Mouse (Mus musculus): ENCODE measurements around the gene Flad1.
"Not testable (repeated sequence)": the region's sequence is repeated elsewhere in the genome, so short reads cannot be mapped to it uniquely, and the experiment has no call there.

Gene Flad1

DNA sequence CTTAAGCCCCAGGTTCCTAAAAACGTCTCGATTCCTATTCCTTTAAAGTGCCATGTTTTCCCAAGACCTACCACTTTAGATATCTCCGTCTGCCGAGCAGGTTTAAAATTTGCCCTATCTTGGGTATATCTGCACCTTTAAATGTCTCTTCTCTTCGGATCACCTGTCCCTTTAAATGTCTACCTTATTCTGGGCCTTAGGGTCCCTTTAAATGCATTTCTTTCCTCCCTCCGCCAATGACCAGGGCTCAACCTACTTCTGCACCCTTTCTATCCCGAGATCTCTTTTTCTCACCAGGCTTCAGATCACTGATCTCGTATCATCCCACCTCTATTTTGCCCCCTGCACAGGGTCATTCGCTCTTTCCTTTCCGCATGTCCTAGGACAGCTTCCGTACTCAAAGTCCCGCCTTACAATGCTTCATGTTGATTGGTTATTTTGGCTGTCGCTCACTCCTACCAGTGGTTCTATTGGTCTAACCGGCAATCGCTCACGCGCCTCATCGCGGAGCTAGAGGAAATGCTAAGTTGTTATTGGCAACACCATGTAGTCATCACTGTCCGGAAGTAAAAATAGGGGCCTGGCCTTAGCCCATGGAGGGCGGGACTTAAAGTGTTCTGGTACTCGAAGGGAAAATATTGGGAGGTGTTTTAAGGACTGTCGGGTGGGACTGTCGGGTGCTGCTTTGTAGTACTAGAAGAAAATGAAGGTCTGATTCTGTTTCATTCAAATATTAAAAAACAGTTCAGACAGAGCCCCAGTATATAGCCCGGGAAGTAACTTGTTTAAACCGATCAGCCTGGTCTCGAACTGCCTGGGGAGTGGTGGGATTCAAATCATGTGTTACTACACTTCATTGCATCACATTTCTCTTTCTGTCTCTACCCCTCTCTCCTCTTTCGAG is at the start of gene Flad1:
Flad1 (minus strand) TSS at position 381 of the 904 bp plus-strand sequence.
- peak; percentile 95 for DNase-seq (ENCODE audit: inconsistent ontology term)

DNA sequence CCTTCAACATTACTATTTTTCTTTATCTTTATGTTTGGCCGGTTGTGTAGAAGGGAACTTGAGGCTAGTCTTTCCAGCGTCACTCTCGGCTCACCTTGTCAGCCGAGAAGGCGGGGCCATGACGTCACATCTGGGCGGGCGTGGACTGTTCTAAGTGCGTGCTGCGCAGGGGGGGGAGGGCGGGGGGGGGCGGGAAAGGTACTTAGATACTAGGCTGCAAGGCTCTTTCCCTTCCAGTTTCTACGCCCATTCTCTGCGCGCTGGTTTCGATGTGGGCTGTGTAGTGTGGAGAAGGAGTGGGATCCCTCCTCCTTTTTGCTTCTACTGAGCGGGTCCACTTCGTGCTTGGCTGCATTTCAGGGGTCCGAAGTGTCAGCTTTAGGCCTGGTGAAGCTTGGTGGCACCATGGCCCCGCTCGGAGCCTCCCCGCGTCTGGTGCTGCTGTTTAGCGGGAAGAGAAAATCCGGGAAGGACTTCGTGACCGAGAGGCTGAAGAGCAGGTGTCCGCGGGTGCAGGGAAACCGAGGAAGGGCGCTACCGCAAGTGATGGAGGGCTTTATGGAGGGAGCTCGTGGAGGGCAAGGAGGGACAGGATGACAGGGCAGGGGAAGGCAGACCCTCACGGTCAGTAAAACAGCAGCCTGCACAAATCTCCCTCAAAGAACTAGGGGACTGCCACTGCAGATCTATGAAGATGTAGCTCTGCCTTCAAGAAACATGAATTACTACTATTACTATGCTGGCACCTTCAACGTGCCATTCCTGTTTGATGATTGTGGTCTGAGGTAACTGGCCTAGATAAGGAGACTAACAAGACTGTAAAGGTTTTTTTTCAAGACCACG is 47.5 kb upstream of the Flad1 start:
- DNase-seq (ENCODE audit: inconsistent ontology term), result peak; percentile 91

DNA sequence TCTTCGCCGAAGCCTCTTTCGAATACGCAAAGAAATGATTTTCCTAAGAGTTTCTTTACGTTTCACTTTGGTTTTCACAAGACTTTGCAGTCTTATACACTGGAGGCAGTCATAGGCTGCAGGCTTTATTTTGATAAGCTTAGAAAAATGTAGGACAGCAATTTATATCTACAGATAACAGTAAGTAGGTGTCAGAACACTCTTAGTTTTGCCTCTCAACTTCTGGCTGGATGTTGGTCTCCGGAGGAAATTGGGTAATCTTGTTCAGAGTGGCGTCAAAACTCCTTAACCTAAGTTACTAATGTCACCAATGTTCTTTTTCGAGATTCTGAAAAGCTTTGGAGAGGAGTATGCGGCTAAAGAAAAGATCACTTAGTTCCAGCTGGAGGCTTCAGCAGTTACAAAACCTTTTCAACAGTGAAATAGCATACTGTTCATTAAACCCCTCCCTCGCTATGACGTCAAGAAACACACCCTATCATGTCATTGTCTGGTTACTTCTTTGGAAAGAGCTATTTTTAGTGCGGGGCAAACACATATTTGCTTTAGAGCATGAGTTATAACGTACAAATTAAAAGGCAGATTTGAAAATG is 46.8 kb upstream of the Flad1 start:
- no peak for DNase-seq (ENCODE audit: inconsistent ontology term)

DNA sequence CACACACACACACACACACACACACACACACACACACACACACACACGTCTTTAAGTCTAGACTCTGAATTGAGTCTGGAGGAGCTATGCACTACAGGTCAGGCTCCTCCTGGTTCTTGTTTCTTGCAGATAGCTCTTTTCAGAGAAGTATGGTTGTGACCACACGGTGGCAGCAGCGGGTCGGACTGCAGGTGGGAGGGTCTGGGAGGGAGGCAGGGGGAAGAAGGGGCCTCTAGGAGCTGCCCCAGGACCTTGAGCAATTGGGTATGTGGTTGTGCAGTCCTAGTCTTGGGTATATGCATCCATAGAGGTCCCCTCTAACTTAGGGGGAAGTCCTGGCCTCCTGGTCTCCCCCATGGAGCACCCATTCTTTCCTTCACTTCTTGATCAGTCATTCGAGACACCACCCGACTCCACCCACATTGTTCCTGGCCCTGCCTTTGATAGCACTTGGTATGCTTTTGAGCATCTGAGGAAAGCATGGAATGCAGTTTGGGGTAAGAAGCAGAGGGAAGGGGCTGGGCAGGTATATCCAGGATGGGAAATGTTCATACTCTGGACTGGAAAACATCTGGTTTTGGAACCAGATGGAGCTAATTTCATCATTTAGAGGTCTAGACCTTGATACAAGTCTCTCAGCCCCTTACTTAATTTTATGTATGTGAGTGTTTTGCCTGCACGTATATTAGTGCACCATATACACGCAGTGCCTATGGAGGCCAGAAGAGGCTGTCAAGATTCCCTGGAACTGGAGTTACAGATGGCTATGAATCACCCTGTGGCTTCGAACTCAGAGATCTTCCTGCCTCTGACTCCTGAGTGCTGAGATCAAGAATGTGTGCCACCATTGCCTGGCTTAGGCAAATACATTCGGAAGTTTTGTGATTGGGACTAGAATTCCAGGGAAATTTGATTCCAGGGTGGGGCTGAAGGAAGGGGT is 45.3 kb upstream of the Flad1 start:
- DNase-seq (ENCODE audit: inconsistent ontology term), result peak; percentile 61

DNA sequence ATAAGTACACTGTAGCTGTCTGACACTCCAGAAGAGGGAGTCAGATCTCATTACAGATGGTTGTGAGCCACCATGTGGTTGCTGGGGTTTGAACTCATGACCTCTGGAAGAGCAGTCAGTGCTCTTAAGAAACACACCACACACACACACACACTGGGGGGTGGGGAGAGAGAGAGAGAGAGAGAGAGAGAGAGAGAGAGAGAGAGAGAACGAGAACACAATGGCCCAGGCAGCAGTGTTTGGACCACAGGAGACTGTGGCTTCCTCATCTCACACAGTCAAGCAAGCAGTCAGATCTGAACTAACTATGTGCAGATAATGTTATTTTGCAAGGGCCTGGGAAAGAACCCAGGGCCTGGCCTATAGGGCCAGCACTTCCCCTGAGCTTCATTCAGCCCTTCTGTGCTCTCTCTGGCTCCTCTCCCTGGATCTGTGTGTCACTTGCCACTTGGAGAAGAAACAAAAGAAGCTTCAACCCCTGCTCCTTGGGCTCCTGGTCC is 44.2 kb upstream of the Flad1 start:
- DNase-seq (ENCODE audit: inconsistent ontology term), result no peak

DNA sequence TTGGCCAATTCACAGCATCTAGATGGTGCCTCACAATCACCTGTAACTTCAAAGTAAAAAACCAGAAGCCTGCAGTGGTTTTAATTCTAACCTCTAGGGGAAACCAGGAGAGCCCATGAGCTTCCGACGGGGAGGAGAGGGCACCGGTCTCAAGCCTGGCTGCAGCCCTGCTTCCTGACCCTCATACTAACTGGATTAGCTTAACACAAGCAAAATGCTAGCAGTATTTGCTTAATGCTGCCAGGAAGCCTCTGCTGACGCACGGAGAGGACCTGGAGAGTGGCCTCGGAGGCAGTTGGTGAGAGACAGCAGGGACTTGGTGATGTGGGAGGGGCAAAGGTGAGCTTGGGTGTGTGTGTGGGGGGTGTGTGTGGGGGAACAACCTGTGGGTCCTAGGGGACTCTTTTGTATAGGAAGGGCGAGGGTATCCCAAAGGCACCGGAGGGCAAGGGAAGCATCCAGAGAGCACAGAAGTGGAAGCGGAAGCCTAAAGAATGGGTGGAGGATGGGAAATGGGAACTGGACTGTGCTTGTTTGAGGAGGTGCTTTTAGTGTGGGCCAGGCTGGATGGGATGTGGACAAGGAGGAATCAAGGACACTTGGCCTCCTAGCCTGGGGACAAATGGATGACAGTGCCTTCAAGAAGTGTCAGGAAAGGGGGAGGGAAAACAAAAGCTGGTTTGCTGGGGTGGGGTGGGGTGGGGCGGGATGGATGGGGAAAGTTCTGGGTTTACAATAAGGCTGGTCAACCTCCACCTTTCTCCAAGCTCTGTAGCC is 42.9 kb upstream of the Flad1 start, which contains the start of gene Pmvk:
Pmvk (plus strand) TSS at position 141 of the 777 bp plus-strand sequence.
- DNase-seq (ENCODE audit: inconsistent ontology term), result no peak

DNA sequence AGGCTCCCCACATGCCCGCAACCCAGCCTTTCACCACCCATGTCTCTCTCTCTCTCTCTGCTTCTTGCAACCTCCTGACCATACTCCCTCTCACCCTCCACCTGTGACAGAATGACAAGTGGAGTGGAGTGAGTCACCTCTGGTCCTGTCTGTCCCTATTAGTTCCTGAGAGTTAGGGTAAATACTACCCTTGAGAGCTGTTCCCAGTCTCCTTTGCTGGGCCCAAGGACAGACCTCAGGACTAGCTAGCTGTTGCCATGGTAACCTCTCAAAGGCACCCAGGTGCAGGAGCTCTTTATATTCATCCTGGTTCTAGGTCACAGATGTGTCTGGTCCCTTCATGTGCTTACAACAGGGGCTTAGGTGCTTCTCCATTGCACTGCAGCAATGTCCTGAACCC is 40.2 kb upstream of the Flad1 start:
- no peak for DNase-seq (ENCODE audit: inconsistent ontology term)

DNA sequence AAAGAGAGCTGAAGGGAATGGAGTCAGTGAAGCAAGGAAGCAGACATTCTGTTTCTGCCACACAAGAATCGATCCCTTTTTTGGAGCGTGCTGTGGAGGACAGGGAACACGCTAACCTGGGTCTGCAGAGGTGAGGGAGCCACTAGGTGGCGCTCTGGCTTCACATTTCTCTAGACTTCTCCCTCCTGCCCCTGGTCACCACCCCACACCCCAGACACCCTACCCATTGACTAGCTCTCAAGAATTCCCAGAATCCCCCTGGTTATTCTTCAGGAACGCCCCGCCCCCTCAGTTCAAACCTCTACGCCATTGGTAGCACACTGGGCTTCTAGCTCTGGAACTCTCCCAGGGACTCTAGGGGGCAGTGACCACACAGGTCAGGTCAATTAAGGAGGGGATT is 37.9 kb upstream of the Flad1 start:
- DNase-seq (ENCODE audit: inconsistent ontology term), result peak; percentile 63

DNA sequence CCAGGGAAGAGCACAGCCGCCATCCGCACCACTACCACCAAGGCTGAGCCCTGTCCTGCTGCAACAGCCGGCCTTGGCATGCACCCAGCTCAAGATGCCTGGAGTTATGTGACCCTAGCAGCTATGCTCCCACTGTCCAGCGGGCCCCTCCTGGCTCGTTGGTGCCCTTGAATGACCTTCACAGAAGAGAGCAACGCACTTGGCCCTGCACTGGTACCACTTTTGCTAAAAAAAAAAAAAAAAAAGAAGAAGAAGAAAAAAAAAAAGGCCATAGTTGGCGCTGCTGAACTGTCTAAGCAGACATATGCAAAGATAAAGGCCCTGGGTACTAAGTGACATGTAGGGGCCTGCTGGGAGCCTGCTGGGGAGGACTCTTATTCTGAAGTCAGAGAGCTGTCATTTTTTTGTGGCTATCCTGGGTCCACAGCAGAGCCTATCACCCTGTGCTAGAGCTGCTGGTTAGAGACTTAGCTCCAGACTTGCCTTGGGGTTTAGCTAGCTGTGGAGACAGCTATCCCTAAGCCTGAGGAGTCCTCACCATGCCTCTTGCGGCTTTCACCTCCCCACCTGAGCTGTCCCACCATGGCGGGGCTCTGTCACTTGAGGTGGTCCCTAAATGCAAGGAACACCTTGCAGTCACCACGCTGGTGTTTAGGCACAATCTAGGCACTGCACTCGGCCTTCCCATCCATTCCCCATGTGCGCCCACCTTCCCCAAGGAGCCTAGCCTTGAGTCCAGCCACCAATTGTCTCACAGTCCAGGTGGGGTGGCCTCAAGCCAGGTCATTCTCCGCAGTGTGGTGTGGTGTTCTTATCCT is 37.3 kb upstream of the Flad1 start:
- DNase-seq (ENCODE audit: inconsistent ontology term), result peak; percentile 61

DNA sequence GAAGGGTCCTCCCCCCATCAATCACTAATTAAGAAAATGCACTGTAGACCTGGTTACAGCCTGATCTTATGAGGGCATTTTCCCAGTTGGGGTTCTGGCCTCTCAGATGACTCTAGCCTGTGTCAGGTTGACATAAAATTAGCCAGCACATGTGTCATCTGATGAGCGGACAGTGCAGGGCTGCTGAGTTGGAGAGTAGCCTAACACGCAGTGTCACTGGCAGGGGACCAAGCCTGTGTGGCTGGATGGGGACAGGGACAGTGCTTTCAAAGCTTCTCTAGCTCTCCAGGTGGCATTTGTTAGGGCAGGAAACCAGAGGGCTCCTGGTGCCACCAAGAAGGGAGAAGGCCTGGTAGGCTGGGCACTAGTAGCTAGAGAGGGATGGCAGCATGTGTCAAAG is 29.0 kb upstream of the Flad1 start:
- DNase-seq (ENCODE audit: inconsistent ontology term), result no peak

DNA sequence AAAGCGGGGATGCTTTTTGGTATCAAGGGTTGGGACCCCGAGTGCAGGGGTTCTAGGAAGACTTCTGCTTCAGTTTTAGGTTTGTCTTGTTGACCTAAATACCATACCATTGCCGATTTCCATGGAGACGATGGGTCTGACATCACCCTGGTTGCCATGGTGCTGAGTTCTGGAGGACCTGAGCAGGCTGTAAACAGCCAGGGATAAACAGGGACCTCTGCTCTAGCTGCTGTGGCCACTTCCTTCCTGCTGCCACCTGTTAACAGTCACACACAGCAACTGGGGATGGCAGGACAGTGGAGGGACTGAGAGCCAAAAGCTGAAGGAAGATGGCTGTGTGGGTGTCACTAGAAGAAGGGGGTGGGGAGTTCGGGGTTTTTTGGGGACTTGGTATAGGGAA is 25.6 kb upstream of the Flad1 start:
- peak; percentile 75 for DNase-seq (ENCODE audit: inconsistent ontology term)

DNA sequence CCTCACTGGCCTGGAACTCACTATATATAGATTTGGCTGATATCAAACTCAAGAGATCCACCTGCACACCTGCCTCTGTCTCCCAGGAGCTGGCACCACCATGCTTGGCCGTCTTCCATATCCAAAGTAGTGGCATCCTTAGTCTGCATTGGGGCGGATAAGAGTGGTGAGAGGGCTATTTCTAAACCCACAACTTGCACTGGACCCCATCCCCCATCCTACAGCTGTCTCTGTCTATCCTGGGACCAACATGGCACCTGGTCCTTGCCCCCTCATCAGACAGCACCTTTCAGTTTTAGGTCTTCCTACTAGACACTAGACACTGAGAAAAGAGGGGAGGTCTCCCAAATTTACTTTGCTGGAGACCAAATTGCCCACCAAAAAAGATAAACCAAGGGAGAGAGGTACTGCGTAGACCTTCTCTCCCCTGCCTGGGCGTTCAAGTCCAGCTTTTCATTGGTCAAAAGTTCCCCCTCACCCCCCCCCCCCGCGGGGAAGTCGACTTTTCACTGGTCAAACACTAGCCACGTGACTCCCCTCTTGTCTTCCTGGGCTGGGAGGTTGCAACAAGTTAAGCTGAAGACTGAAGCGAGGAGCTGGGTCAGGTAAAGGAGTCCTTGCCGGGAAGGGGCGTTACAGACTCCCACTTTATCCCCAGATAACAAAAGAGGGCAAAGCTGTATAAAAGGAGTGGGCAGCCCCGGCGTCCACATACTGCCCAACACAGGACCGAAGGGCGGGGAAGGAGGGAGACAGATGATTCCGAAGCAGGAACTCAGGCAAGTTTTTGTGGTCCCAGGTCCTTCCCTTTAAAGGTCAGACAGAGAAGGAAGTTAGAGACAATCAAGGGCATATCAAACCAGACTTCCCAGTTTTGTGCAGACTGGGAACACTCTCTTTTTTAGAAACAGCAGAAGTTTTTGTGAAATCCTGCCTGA is 24.8 kb upstream of the Flad1 start, which contains the start of gene Pbxip1:
Pbxip1 (plus strand) TSS at position 531 of the 938 bp plus-strand sequence.
- DNase-seq (ENCODE audit: inconsistent ontology term), result peak; percentile 95

DNA sequence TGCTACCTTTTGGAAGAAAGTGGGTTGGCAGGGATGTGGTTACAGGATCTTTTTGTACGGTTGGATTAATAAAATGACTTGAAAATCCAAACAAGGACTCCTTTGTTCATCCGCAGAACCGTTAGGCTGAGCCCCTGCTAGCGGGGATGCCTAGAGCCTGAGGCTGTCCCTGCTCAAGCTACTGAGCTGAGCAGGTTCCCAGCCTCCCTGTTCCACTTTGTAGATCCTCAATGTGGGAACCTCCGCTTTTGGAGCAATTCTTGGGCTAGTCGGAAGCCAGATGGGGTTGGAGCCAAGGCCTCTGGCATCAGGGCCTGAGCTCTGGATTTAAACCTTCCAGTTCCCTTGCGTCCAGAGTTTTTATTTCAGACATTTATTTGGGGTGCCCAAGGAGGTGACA is 23.4 kb upstream of the Flad1 start:
- DNase-seq (ENCODE audit: inconsistent ontology term), result peak; percentile 79

DNA sequence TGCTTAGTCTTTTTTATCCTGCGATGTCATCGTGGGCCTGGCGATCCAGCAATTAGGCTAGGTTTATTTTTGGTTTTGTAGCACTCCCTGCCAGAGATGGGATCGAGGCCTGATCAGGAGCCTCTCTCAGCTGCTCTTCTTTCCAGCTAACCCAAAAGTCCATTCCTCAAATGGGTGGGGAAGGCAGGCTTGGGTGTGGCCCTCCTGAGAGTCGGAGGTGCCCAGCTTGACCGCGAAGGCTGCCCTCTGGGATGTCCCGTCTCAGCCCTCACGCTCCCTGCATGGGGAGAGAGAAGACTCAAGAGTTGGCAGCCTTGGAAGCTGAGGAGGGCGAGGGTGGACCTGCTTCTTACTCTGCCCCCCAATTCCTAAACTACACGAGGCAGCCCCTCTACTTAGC is 22.9 kb upstream of the Flad1 start:
- DNase-seq (ENCODE audit: inconsistent ontology term), result no peak

DNA sequence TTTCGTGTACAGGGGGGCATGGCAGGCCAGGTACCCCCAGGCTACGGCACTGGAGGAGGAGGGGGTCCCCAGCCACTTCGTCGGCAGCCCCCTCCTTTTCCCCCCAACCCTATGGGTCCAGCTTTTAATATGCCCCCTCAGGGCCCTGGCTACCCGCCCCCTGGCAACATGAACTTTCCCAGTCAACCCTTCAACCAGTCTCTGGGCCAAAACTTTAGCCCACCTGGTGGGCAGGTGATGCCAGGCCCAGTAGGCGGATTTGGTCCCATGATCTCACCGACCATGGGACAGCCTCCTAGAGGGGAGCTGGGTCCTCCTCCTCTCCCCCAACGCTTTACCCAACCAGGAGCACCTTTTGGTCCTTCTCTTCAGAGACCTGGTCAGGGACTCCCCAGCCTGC is 20.9 kb upstream of the Flad1 start:
- DNase-seq (ENCODE audit: inconsistent ontology term), result no peak

DNA sequence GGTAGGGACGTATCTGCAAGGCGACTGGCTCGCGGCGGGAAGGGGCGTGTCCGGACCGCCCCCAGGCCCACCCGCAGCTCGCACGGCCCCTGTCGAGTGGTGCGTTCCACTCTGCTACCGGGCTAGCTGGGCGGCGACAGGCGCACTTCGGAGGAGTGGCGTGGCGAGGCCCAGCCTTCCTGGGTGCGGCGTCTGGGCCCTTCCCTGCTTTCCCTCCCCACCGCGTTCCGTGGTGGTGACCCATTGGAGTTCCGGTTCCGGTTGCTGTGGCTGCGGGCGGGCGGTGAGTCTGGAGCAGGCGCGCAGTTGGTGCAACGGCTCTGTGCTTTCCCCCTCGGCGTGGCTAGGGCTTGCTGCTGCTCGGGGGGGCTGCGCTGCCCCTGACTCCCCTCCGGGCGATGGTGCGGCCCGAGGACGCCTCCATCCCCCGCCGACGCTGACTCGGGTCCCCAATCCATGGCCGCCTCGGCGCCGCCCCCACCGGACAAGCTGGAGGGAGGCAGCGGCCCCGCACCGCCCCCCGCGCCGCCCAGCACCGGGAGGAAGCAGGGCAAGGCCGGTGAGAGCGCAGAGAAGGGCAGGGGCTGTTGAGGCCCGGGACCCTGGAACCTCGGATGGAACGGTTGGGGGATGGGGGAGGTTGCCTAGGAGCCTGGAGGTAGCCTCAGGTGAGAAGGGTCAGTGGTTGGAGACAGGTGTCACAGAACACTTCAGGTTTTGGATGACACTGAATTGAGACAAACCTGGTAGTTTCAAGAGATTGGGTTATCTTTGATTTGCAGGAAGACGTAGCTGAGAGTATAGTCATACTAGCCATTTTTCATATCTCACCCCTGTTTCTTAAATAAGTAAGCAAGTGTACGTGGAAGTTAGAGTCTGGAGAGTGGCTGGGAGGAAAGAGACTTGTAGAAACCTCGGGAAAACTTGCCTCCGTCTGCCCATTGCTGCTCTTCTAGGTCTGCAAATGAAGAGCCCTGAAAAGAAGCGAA is 18.8 kb upstream of the Flad1 start, which contains the start of gene Pygo2:
Pygo2 (plus strand) TSS at position 44 of the 989 bp plus-strand sequence.
- DNase-seq (ENCODE audit: inconsistent ontology term), result peak; percentile 98

DNA sequence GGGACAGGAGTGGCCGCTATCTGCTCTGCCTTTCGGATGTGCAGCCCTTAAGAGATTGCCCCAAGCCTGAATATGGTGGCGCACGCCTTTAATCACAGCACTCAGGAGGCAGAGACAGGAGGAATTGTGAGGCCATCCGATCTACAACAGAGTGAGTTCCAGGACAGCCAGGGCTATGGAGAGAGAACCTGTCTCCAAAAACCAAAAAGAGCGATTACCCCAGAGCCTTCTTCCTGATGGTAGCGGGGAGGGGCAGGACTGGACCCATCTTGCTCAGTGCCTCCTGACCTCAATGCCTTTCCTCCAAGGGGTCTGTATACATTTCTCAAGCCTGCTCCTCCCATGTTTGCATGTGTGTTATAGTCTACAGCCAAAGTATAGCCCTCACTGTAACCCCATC is 17.4 kb upstream of the Flad1 start:
- not testable (repeated sequence) for DNase-seq (ENCODE audit: inconsistent ontology term)
